Mouse (Mus musculus) stomach, postnatal 0 days (tissue): ENCODE data around the gene Ano2.

ENCODE experiments used
- CTCF ChIP-seq: IDR thresholded peaks from 2 replicates; pipeline ENCODE4 v1.5.1; 2016; ENCODE audit warnings: antibody characterized with exemption, low read depth, mild to moderate bottlenecking, moderate library complexity
- EP300 ChIP-seq: optimal IDR thresholded peaks from 2 replicates; pipeline ENCODE3; 2016; ENCODE audit warnings: antibody characterized with exemption

DNA sequence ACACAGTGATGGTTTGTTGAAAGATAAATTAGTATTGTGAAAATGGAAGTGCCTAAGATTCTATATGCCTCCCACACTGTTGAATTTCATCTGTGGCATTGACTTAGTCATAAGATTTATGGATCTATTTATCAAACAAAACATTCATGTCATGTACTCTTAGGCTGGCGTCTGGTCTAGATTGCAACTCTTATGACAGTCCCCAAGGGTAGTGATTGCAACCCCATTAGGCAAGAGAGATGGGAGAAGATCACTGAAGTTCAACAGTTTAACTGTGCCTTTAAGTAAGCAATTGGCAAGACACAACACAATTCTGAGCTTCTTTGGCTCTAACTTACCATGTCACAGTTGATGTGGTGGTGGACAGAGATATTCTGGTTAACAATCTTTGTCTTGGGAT is 36.8 kb upstream of the Ano2 start:
- TF ChIP-seq CTCF (no peak), EP300 (no peak)
